Mouse (Mus musculus) ES-Bruce4 (cell line): ENCODE results near the gene Gm45713. TPM values are rescaled to one million over a fixed set of nuclear protein-coding genes. Genes with fewer than 3 reads are reported as not detected.
"Not testable (repeated sequence)": the region's sequence is repeated elsewhere in the genome, so short reads cannot be mapped to it uniquely, and the experiment has no call there.

Experiments used
- H3K27ac ChIP-seq: 2 replicates; pipeline ENCODE4 v1.5.1; 2012; ENCODE audit warnings: low read length, inconsistent platforms; ENCODE audit not compliant: insufficient read depth
- H3K27me3 ChIP-seq: 2 replicates; pipeline ENCODE4 v1.6.1; 2012; ENCODE audit warnings: mild to moderate bottlenecking, low read length, inconsistent platforms; ENCODE audit not compliant: control insufficient read depth, poor library complexity, insufficient read depth, severe bottlenecking
- H3K36me3 ChIP-seq: 2 replicates; pipeline ENCODE4 v1.6.1; 2012; ENCODE audit warnings: inconsistent platforms, mild to moderate bottlenecking, low read length, moderate library complexity; ENCODE audit not compliant: control insufficient read depth, poor library complexity, insufficient read depth, severe bottlenecking
- H3K4me1 ChIP-seq: one replicate; pipeline ENCODE4 v1.8.1; 2011; ENCODE audit warnings: low read length; ENCODE audit not compliant: control insufficient read depth, insufficient read depth
- H3K4me3 ChIP-seq: 2 replicates; pipeline ENCODE4 v1.5.1; 2011; ENCODE audit warnings: low read depth, mild to moderate bottlenecking, low read length
- H3K9ac ChIP-seq: 2 replicates; pipeline ENCODE4 v1.6.1; 2012; ENCODE audit warnings: low read depth, mild to moderate bottlenecking, inconsistent platforms; ENCODE audit not compliant: poor library complexity, severe bottlenecking
- H3K9me3 ChIP-seq: replicated peaks from 2 replicates; pipeline ENCODE4 v1.6.1; 2012; ENCODE audit warnings: mild to moderate bottlenecking, low read length, inconsistent platforms; ENCODE audit not compliant: control insufficient read depth, poor library complexity, insufficient read depth, severe bottlenecking
- CTCF ChIP-seq: IDR thresholded peaks from one replicate; pipeline ENCODE4 v1.8.1; 2011; ENCODE audit warnings: low read depth, low read length
- EP300 ChIP-seq: IDR thresholded peaks from 2 replicates; pipeline ENCODE4 v1.6.1; 2011; ENCODE audit warnings: low read depth, low read length; ENCODE audit not compliant: insufficient read depth
- POLR2A ChIP-seq: IDR thresholded peaks from one replicate; pipeline ENCODE4 v1.8.1; 2011; ENCODE audit warnings: low read length; ENCODE audit not compliant: insufficient read depth
- polyA plus RNA-seq: library from polyadenylated mRNA; stranded (reverse); fragments of >200 nt; gene quantifications from 2 replicates; pipeline ENCODE4 v1.2.4, GENCODE M21; 2011; ENCODE audit warnings: low read depth; ENCODE audit not compliant: missing spikeins, insufficient read depth, insufficient read length

Gene Gm45713
- polyA plus RNA-seq, 1 experiment: not detected

GRCm38 (mm10) chr7:45173772-45174171, 37.7 kb upstream of the Gm45713 start:
- not testable (repeated sequence) for H3K9ac ChIP-seq, H3K36me3 ChIP-seq, H3K27ac ChIP-seq, H3K4me3 ChIP-seq, H3K4me1 ChIP-seq, H3K9me3 ChIP-seq, H3K27me3 ChIP-seq
- TF ChIP-seq CTCF: peak; percentile 17

- no peak overlapping the region for H3K4me3 ChIP-seq
Observed at GRCm38 (mm10) chr7:45172974-45173373, 36.9 kb upstream of the Gm45713 start.

GRCm38 (mm10) chr7:45169495-45169894, 33.5 kb upstream of the Gm45713 start:
- Histone ChIP-seq H3K9ac (no peak overlapping the region), H3K36me3 (no peaks in the 10 kb centered on the region), H3K27me3 (no peaks in the 10 kb centered on the region), H3K9me3 (peaks cover 6% of the 10 kb centered on the region; the same call in 1 of the 2 replicates), H3K27ac (no peak overlapping the region), H3K4me1 (peaks cover 2% of the 10 kb centered on the region), H3K4me3 (no peak overlapping the region)
- TF ChIP-seq CTCF: no peak
- TF ChIP-seq EP300: no peak
- TF ChIP-seq POLR2A: no peak

More at GRCm38 (mm10) chr7:45172974-45173373, 36.9 kb upstream of the Gm45713 start:
- Histone ChIP-seq H3K4me1 (peaks cover 2% of the 10 kb centered on the region), H3K9me3 (peaks cover 6% of the 10 kb centered on the region; the same call in 1 of the 2 replicates), H3K36me3 (no peaks in the 10 kb centered on the region), H3K27me3 (peaks cover 6% of the 10 kb centered on the region), H3K9ac (no peak overlapping the region), H3K27ac (no peak overlapping the region)
- TF ChIP-seq CTCF (peak; percentile 70), EP300 (no peak), POLR2A (no peak)

- no peak overlapping the region for H3K27ac ChIP-seq
- no peaks in the 10 kb centered on the region for H3K4me1 ChIP-seq
- H3K36me3 ChIP-seq: no peaks in the 10 kb centered on the region
- no peak for TF ChIP-seq CTCF
- TF ChIP-seq EP300: no peak
- no peak for TF ChIP-seq POLR2A
- H3K9me3 ChIP-seq: peaks cover 6% of the 10 kb centered on the region; the same call in 1 of the 2 replicates
- peak overlapping the region; percentile 13 for H3K4me3 ChIP-seq
- peaks cover 1% of the 10 kb centered on the region; the same call in 1 of the 2 replicates for H3K27me3 ChIP-seq
- H3K9ac ChIP-seq: no peak overlapping the region
Observed at GRCm38 (mm10) chr7:45168656-45169055, 32.6 kb upstream of the Gm45713 start.

- no peak overlapping the region for H3K4me3 ChIP-seq
- H3K36me3 ChIP-seq: no peaks in the 10 kb centered on the region
Observed at GRCm38 (mm10) chr7:45167761-45168445, 31.9 kb upstream of the Gm45713 start.

GRCm38 (mm10) chr7:45166950-45167401, 30.9 kb upstream of the Gm45713 start:
- Histone ChIP-seq H3K27ac (no peak overlapping the region), H3K4me1 (no peaks in the 10 kb centered on the region), H3K4me3 (no peak overlapping the region), H3K27me3 (peaks cover 1% of the 10 kb centered on the region; the same call in 1 of the 2 replicates), H3K9ac (no peak overlapping the region), H3K9me3 (peaks cover 6% of the 10 kb centered on the region; the same call in 1 of the 2 replicates), H3K36me3 (no peaks in the 10 kb centered on the region)
- no peak for TF ChIP-seq CTCF
- no peak for TF ChIP-seq POLR2A
- no peak for TF ChIP-seq EP300

More at GRCm38 (mm10) chr7:45167761-45168445, 31.9 kb upstream of the Gm45713 start:
- TF ChIP-seq CTCF (no peak), EP300 (no peak), POLR2A (no peak)
- Histone ChIP-seq H3K9me3 (peaks cover 6% of the 10 kb centered on the region; the same call in 1 of the 2 replicates), H3K9ac (no peak overlapping the region), H3K4me1 (no peaks in the 10 kb centered on the region), H3K27ac (no peak overlapping the region), H3K27me3 (peaks cover 1% of the 10 kb centered on the region; the same call in 1 of the 2 replicates)
